Mouse (Mus musculus) cerebellum, postnatal 25 days (tissue): ENCODE results near the gene 4930522H14Rik.

Experiments
- DNase-seq, 2 experiments: peaks; one replicate each; pipeline ENCODE4 v3.0.0; 2021; ENCODE audit warnings: mixed read lengths in 2 of 2

4930522H14Rik gene

GRCm38 (mm10) chr4:109475078-109475477 lies 56.0 kb downstream of the 4930522H14Rik start:
- DNase-seq: no peak

GRCm38 (mm10) chr4:109472566-109472965 lies 58.5 kb downstream of the 4930522H14Rik start:
- DNase-seq: no peak

DNA sequence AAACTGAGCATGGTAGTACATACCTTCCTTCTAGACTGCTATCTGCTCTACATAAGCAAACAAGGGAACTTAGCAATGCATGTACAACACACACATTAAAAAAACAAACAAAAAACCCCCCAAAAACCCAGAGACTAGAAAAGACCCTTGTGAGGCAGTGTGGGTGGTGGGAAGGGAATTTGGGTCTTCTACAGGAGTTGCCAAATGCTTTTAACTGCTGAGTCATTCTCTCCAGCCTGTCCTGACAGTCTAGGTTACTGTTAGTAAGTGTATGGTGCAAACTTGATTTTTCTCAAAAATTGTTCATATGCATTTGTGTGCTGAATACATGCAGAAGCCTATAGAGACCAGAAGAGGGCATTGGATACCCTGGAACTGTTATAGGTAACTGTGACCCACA lies 59.5 kb downstream of the 4930522H14Rik start:
- DNase-seq: no peak

- no peak for DNase-seq
These were observed 63.4 kb downstream of the 4930522H14Rik start for GRCm38 (mm10) chr4:109467687-109468086.

- DNase-seq: no peak
These were observed 67.2 kb downstream of the 4930522H14Rik start for GRCm38 (mm10) chr4:109463892-109464291.

GRCm38 (mm10) chr4:109460421-109461179 lies 70.5 kb downstream of the 4930522H14Rik start:
- DNase-seq: no peak

DNA sequence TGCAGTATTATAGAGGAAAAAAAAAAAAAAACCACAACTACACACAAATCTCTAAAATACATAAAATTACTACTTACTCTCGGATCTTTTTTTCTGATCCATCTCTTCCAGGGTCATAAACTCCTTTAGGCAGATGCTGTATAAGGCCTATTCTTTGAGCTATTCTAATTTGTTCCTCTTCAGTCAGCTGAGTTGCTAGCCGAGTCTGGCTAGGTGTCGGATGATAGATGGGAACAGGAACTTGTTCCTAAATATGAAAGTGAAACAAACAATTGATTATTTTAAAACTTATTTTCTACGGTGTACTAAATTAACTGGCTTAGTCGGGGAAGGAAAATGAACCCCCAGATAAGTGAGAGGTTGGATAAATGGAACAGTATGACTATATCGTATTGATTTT lies 74.3 kb downstream of the 4930522H14Rik start:
- no peak for DNase-seq
